ENCODE assay signal across 30 mouse cellular contexts in the genomic region with DNA sequence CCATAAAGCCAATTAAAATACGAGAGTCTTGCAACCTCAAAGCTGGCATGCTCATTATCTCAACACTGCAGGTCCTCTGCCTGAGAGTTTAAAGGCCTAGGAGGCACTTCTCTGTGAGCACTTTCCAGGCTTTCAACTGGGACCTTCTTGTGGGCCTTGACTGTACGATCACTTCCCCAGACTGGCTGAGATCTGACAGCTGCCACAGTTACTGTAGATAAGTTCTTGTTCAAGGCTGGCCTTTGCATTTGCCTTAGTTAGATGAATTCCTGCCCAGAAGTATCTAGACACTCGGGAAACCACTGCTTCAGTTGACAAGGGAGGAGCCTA.
DNase-seq lines count a peak whose midpoint lies in the region; ATAC-seq and TF ChIP-seq lines count a peak whose summit lies in the region.
"Had no signal": no experiment of that assay in that cellular context is flagged by ENCODE, and none has a peak within 500 bp of the region (broad histone marks: within the 10 kb centered on the region; RNA-seq: fewer than 3 reads in every experiment).

No protein-coding gene starts in this region.

- 0 out of 2 replicates have a peak overlapping the region, but pooled peaks have one; percentile 62 for H3K27ac ChIP-seq in hindbrain, embryonic 10.5 days
- H3K27ac ChIP-seq in hindbrain, postnatal 0 days: no peak overlapping the region
- H3K27ac ChIP-seq: embryonic facial prominence, embryonic 13.5 days; kidney, postnatal 0 days; limb, embryonic 10.5 days; limb, embryonic 15.5 days; liver, embryonic 13.5 days; stomach, postnatal 0 days had no signal

- H3K4me2 ChIP-seq in hindbrain, postnatal 0 days (ENCODE audit: low read depth, low read length): no peak overlapping the region
- H3K4me2 ChIP-seq: embryonic facial prominence, embryonic 13.5 days; heart, embryonic 12.5 days; limb, embryonic 15.5 days; liver, embryonic 13.5 days had no signal

- no peak for TF ChIP-seq CTCF in hindbrain, postnatal 0 days (IDR thresholded peaks at IDR 0.05; ENCODE audit: low read depth)

- DNase-seq in hindbrain, embryonic 10.5 days (ENCODE audit: low spot score): no peak
- no peak for DNase-seq in hindbrain, postnatal 0 days (ENCODE audit: low spot score)
- peak; percentile 20 for DNase-seq in kidney, postnatal 10 days
- no peak for DNase-seq in kidney, postnatal 14 days
- no peak for DNase-seq in right cerebral cortex, postnatal 10 days (ENCODE audit: low spot score in 2 of 2)
- no peak for DNase-seq in frontal cortex, adult 2 months (ENCODE audit: extremely low spot score in 1 of 2, low spot score in 1 of 2)
- DNase-seq: adrenal gland, postnatal 14 days; cerebellum, adult 11 months; cerebellum, adult 9-10 months; cerebellum, postnatal 36 days; gastrocnemius, postnatal 25 days; heart, adult 18-20 months; heart, postnatal 4 days; kidney, adult 8-10 months; layer of hippocampus, adult 9-11 months; liver, embryonic 13.5 days; lung, adult 18-20 months; lung, postnatal 4 days; spleen, adult 18-20 months; thymus, adult 18-20 months; thymus, postnatal 25 days had no signal

- H3K9me3 ChIP-seq in hindbrain, embryonic 10.5 days: no peaks in the 10 kb centered on the region
- no peaks in the 10 kb centered on the region for H3K9me3 ChIP-seq in hindbrain, postnatal 0 days (ENCODE audit: low read length)
- H3K9me3 ChIP-seq: embryonic facial prominence, embryonic 13.5 days; heart, embryonic 12.5 days; limb, embryonic 10.5 days; limb, embryonic 15.5 days; liver, embryonic 13.5 days had no signal

- no peak overlapping the region for H3K9ac ChIP-seq in hindbrain, postnatal 0 days (replicated peaks; ENCODE audit: low read length)
- H3K9ac ChIP-seq: embryonic facial prominence, embryonic 13.5 days; heart, embryonic 12.5 days; limb, embryonic 15.5 days; liver, embryonic 13.5 days had no signal

- peaks cover 6% of the 10 kb centered on the region for H3K4me1 ChIP-seq in hindbrain, embryonic 10.5 days (replicated peaks)
- H3K4me1 ChIP-seq in hindbrain, postnatal 0 days (ENCODE audit: insufficient read depth, low read length): peaks cover 6% of the 10 kb centered on the region; the same call in 1 of the 2 replicates
- H3K4me1 ChIP-seq: embryonic facial prominence, embryonic 13.5 days; limb, embryonic 10.5 days; limb, embryonic 15.5 days had no signal

- no peak overlapping the region for H3K4me3 ChIP-seq in hindbrain, embryonic 10.5 days
- H3K4me3 ChIP-seq in hindbrain, postnatal 0 days (ENCODE audit: low read length): no peak overlapping the region
- H3K4me3 ChIP-seq: embryonic facial prominence, embryonic 13.5 days; heart, embryonic 12.5 days; limb, embryonic 10.5 days; limb, embryonic 15.5 days; liver, embryonic 13.5 days had no signal

- H3K36me3 ChIP-seq in hindbrain, embryonic 10.5 days: no peaks in the 10 kb centered on the region
- 0 out of 2 replicates have a peak, but pooled peaks cover 5% of the 10 kb centered on the region for H3K36me3 ChIP-seq in hindbrain, postnatal 0 days (ENCODE audit: insufficient read depth, low read length)
- H3K36me3 ChIP-seq: embryonic facial prominence, embryonic 13.5 days; heart, embryonic 12.5 days; limb, embryonic 10.5 days; limb, embryonic 15.5 days; liver, embryonic 13.5 days had no signal

- 62% methylated on average over 3 of the region's 3 CpGs for WGBS in hindbrain, embryonic 10.5 days
- WGBS in hindbrain, postnatal 0 days: 46% methylated on average over 3 of the region's 3 CpGs

- no peak for ATAC-seq in hindbrain, postnatal 0 days
- ATAC-seq in megakaryocyte-erythroid progenitor cell, adult 5-6 weeks (replicated peaks; ENCODE audit: low FRiP score, low TSS enrichment, poor library complexity, severe bottlenecking): peak; percentile 35; the same call in 1 of the 2 replicates
- ATAC-seq: CD4-positive, CD25-positive, alpha-beta regulatory T cell, adult 4 months; lung, postnatal 0 days had no signal

- no peaks in the 10 kb centered on the region for H3K27me3 ChIP-seq in hindbrain, embryonic 10.5 days (ENCODE audit: insufficient read depth, poor library complexity, severe bottlenecking)
- H3K27me3 ChIP-seq in hindbrain, postnatal 0 days (ENCODE audit: insufficient read depth, low read length): no peaks in the 10 kb centered on the region
- H3K27me3 ChIP-seq: embryonic facial prominence, embryonic 13.5 days; limb, embryonic 15.5 days had no signal
